Mouse (Mus musculus) embryo, embryonic 11.5 days (tissue): Measurements from ENCODE around the gene Marveld3.

Experiments
- DNase-seq: peaks from one replicate; pipeline ENCODE4 v3.0.0-alpha.2; 2012; ENCODE audit warnings: low read depth, low spot score

Gene Marveld3

DNA sequence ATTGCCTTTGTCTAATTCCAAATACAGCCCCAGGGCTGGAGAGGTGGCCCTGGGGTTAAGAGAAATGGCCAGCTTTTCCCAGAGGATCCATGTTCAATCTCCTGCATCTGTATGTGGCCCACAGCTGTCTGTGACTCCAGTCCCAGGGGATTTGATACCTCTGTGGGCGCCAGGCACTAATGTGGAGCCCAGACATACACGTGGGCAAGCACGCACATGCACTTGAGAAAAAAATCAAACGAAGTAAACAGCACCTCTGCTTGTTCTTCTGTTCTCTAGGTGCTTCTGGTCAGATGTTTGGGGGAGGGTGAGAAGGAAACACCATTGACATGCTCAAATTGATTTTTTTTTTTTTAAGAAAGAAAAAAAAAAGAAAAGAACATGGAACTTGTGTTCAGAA lies 2.1 kb upstream of the Marveld3 start:
- DNase-seq: no peak

- DNase-seq: no peak
Observed at GRCm38 (mm10) chr8:109963421-109963820, 1.4 kb upstream of the Marveld3 start.

GRCm38 (mm10) chr8:109962896-109963295 lies 893 bp upstream of the Marveld3 start:
- no peak for DNase-seq

DNA sequence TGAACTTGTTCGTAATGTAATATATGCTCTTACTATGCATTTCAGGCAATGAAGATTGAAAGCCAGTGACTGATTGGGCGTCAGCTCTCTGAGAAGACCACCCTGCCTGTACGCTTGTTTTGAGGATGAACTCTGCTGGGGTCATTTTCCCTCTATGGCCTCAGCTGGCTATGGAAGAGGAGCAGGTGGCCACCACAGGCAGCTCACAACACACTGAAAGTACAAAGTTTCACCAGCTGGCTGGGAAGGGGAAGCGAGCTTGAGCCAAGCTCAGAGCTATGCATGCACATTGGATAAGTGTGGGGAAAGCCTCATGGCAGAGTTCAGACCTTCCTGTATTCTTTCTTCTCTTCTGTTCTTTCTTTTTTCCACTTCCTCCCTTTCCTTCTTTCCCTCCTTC lies 2.9 kb downstream of the Marveld3 start:
- no peak for DNase-seq

- DNase-seq: no peak
Observed at GRCm38 (mm10) chr8:109958036-109958655, 3.9 kb downstream of the Marveld3 start.

- DNase-seq: no peak
Observed at GRCm38 (mm10) chr8:109957167-109958028, 4.6 kb downstream of the Marveld3 start.

DNA sequence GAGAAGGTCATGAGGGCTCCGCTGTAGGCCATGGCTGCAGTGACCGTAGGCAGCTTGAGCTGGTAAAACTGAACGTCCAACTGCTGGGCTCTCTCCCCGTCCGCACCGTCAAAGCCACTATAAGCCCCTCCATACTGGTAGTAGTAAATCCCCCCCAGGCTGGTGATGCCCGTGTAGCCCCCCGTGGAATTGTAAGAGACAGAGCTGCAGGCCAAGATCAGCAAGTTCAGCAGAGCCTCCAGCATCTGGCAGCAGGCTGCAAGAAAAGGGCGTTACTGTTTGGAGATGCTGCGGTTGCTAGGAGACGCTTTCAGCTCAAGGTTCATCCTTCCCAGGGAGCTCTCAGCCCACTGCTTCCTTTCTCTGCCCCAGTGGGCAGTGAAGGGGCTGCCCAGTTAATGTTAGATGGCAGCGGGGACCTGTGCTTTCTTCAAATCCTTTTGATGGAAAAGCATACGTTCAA lies 7.5 kb downstream of the Marveld3 start:
- no peak for DNase-seq

DNA sequence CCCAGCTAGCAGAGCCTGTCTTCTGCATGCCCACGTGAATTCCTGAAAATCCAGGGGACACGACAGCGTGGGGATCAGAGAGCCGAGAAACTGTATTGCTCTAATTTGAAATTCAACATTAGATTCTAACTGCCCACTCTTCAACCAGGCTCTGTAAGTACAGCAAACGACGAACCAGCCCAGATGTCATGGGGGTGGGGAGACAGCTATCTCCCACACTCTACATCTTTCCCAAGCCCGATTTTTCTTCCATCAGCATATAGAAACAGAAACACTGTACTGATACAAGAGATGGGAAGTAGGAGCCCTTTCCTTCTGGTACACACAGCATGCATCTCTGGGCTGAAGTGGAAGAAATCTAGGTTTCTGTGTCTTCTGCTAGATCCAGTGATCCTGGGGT lies 9.8 kb downstream of the Marveld3 start:
- DNase-seq: no peak

GRCm38 (mm10) chr8:109948285-109948564 lies 13.8 kb downstream of the Marveld3 start:
- no peak for DNase-seq

DNA sequence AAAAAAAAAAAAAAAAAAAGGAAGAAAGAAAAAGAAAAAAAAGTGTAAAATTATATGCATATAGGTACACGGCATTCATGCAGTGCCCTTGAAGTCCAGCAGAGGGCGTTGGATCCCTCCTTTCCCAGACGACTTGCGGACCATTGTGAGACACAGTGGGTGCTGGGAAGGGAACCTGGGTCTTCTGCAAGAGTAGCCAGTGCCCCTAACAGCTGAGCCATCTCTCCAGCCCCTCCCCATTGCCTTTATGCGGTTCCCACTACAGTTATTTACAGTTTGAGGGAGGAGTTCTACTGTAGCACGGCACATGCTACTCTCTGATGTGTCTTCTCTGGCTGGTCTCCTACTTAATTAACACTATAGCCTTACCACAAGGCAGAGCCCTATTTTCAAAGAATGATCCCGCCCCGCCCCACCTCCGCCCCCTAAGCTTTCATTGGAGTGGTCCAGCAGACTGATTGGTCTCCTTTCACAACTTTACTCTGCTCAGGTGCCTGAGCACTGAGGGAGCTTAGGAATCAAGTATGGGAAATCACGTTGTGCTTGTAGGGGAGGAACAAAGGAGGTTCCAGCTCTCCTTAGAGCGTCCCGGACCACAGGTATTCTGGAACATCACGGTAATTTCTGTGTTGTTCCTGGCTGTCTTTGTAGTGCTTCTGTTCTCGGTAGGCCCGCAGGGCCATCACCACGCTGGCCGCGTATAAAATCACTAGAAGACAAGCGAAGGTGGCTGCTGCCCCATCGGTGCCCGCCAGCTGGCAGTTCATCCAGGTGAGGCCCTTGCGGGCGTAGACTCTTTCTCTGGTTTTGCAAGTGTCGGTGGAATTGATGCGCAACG lies 14.3 kb downstream of the Marveld3 start:
- no peak for DNase-seq

GRCm38 (mm10) chr8:109946272-109946671 lies 15.7 kb downstream of the Marveld3 start:
- no peak for DNase-seq

DNA sequence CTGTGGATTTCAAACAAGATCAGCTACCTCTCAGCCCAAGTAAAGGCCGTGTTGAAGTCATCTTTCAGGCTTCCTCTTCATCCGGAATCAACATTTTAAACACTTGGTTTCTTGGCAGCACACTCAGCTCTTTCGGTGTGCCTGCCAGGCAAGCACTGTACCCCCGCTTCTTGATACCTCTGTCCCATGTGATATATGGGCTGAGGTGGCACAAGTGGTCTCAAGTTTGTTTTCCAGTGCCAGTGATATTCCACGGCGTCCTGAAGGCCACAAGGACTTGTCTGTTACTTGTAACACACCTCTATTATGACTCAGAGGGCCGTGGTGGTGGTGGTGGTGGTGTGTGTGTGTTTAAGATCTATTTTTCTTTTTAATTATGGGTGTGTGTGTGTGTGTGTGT lies 16.3 kb downstream of the Marveld3 start:
- no peak for DNase-seq

DNA sequence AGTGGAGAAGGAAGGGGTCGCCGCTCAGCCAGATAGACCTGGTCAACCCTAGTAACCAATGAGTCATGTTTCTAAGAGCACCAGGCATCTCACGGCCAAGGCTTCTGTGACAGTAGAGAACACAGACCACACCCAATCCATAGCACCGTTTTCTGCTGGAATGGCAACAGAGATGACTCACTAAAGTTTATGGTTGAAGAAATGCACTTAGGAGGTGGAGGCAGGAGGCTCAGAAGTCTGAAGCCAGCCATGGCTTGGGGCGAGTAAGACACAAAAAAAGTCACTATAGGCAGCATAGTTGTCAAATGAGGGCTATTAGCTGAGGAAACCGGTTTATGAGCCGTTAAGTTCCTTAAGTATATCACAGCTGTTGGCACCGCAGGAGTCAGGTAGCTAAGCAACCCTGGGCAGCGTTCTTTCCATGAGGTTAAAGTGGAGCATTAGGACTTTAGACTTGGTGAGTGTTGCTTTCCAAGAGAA lies 16.8 kb downstream of the Marveld3 start:
- DNase-seq: no peak

GRCm38 (mm10) chr8:109941606-109942360 lies 20.2 kb downstream of the Marveld3 start:
- DNase-seq: no peak

DNA sequence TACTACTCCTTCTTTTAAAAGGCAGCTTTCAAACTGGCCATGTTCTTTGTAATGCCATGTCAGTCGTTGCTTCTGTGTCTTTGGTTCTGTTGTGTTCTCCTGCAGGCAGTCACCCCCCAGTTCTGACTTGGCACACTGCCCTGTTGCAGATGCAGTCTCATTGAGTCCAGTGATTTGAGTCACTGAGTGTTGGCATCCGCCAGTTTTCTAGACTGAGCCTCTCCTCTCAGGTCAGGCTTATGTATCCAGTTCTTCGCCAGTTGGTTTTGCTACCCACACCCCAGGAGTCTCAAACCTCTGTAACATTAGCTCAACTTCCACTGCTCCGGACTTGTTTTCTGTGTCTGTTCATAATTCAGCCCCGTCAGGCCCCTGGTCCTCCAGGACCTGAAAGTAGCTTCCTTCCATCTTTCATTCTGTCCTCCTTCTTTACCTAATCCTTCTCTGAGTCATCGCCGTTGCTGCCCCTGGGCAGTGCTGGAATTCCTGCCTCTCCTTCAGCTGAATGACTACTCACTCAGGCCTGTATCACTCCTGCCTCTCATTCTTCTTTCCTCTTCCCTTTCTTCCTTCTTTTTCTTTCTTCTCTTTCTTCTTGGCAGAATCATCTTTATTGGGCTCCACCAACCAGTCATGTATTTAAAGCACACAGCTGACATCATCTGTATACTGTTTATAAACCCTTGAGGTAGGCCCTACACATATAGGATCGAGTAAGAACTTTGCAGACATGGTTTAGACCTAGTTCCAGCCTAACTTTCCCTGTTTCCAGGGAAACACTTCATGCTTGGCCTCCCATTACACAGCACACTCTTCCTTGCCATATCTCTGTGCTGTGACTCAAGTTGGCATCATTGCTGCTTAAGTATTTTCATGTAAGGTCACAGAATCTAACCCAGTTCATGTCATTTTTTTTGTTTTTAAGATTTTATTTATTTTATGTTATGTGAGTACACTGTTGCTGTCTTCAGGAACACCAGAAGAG lies 41.3 kb downstream of the Marveld3 start:
- DNase-seq: no peak

DNA sequence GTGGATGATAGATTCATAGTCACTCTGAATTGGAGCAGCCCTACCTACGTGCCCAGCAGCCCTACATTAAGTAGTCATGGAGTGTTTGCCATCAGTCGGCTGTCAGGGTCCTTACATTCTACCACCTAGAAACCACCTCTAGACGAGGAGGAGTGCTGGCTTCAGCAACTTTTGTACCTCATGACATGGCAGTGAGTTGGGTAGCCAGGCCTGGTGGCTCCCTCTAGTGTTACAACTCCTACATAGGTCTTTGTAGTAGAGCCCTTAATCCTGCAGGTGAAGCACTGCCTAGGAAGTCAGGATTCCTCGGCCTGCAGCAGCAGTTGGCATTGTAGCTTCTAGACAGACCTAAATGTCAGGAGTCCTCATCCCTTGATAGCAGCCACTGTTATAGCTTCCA lies 44.7 kb downstream of the Marveld3 start:
- DNase-seq: peak; percentile 19

GRCm38 (mm10) chr8:109907376-109907775 lies 54.6 kb downstream of the Marveld3 start:
- no peak for DNase-seq

- DNase-seq: no peak
Observed at GRCm38 (mm10) chr8:109906907-109907306, 55.1 kb downstream of the Marveld3 start.

- DNase-seq: no peak
Observed at GRCm38 (mm10) chr8:109904928-109905668, 56.9 kb downstream of the Marveld3 start.
